Mouse (Mus musculus) frontal cortex, postnatal 14 days (tissue): ENCODE results near the gene Paqr5.

Source experiments
- DNase-seq, 2 experiments: peaks; one replicate each; pipeline ENCODE4 v3.0.0; 2022; ENCODE audit warnings: low spot score in 2 of 2

The Paqr5 gene

DNA sequence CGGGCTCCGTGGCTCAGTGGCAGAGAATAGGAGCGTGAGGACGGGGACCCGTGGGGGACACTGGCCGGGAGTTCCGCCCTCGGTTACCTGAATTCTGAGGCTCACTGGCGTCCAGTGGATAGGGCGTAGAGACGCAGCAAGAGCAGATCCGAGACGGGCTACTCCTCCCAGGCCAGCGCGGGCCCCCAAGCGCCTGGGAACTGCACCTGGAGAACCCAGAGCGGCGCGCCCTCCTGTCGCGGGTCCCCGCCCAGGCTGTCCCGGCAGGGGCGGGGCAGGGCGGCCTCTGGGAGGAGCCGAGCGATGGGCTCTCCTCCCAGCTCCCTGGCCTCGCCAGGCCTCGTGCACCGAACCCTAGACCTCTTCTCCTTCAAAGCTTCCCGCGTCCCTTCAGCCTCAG, at the start of gene Paqr5:
Gene Paqr5, minus strand, starts transcription at position 257 of the 400 bp plus-strand sequence.
- DNase-seq = no peak

DNA sequence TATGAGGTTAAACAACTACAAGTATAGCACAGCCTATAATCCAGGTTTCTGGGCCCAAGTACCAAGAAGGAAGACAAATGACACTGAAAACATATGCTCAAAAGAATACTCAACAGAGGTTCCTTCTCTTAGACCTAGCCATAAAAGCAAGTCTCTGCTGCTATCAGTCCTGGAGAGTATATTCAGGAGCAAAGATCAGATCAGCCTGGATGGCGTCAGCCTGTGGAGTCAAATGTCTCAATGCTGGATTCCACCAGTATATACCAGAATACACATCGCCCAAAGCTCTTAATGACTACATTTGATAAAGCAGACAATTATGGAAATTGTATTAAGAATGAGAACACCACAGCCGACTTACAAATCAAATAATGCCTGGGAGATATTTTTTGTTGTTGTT, 35.6 kb upstream of the Paqr5 start:
- no peak for DNase-seq

DNA sequence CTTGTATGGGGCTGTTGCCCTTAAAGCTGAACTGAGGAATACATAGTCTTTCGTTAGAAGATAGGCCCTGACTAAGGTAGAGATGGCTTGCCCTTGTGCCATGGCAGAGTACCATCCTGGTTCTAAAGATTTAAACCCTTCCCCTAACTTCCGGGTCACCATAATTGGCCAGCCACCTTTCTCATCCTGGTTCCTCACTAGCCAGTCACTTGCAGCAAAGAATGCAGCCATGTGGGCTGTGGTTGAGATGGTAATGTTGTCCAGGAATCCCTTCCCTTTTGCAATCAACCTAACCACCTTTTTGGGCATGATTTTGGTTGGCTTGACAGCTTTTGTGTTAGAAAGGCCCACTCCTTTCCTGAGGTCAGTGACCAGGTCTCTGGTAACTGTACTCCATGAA, 33.8 kb upstream of the Paqr5 start:
- no peak for DNase-seq

DNA sequence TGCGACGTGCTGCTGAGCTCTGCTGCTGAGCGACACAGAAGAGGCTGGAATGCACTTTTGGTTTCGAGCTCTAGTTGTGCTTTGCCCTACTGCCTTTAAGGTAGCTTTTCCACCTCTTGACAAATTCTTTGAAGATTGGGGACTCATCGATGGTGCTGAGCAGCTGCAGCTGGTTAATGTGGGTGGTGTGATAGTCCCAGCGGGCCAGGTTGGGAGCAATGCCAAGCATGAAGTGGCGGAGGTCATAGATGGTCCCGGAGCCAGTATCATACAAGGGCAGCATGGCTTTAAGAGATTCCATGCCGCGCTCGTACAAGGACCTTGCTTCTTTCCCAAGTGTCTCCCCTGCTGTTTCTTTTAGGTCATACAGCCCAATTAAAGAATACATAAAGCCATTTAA, 33.3 kb upstream of the Paqr5 start:
- DNase-seq = no peak

DNA sequence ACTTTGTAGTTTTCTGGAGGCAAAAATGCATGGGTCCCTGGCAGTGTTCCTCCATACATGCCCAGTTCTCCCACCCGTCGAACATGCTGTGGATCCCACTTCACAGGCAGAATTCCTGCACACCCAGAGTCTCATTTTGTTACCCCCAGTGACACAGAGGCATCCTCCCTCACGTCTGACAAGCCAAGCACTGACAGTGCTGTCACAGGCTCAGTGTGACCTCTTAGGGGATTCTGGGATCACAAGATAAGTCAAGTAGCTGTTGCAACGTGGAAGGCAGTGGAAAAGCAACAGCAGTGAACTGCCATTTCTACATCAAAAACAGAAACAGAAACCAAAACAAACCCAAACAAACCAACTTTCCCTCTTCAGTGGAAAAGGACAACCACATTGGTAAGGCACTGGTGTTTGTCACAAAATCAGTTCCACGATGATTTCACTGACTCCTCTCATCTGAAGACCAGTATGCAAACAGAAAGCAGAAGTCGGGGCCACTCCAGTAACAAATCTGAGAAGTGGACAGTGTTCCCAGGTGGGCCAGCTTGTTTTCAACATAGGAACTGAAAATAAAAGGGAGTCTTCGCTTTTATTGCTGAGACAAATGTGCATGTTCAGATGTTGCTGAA, 31.3 kb upstream of the Paqr5 start:
- no peak for DNase-seq

DNA sequence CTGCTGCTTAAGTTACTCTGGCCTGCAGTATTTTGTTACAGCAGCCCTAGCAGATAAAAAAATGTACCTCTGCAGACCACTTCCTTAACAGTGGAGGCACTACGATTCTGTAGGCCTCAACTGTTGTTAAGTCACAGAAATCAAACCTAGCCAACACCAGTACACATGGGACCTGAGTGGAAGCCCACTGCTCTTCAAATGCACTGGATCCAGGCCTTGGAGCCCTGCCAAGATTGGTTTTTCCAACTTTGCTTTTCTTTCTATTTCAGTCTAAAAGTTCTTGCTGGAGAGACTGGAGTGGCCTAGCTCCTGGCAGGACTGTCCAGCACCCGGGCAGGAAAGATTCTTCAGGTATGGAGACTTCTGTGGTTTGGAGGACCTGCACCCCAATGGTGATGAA, 29.6 kb upstream of the Paqr5 start:
- no peak for DNase-seq

DNA sequence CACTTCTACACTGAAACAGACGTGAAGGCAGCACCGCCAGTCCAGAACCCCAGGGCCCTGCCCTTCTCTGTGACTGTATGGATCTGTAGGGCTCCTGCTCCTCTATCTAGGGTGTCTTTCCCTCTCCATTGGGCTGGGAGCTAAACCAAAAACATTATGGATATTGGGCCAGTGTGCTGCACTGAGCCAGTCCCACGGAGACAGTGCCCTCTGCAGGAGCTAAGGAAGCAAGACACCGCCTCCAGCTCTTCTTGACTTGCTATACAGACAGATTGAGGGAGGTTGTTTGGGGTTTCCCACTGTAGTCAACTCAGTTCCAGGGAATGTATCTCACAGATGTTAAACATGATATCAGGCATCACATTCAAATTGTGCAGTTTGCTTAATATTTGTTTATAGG, 24.1 kb upstream of the Paqr5 start:
- peak in 1 of 2 experiments; percentile 35 for DNase-seq

DNA sequence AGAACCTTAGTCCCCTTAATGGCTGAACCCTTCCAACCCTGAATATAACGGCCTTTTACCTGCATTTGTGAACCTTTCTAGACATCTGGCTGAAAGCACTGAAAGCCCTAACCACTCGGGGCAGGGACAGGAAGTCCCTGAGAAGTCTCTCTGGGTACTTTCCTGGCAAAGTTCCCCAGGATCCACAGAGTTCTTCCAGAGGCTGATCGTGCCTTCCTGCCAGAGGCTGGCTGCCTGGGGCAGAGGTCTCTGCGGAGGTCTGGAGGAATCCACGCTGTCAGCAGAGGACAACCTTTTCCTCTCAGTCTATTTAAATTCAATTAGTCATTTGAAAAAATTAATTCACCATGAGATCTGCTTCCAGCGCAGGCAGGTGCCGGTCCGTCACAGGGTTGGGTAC, 22.5 kb upstream of the Paqr5 start:
- DNase-seq = no peak

DNA sequence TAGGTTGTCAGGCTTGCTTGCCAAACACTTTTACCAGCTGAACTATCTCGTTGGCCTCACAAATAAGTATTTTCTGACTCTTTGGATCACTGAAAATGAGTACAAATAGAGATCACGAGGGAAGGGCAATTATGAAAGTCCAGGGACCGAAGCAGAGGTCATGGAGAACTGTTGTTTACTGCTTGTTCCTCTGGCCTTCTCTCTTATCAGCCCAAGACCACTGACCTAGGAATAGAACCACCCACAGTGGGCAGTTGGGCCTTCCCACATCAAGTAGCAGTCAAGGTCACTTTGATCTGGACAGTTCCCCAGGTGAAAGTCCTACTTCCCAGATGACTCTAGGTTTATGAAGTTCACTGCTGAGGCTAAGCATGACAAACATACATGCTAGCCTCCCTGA, 15.5 kb upstream of the Paqr5 start:
- no peak for DNase-seq

DNA sequence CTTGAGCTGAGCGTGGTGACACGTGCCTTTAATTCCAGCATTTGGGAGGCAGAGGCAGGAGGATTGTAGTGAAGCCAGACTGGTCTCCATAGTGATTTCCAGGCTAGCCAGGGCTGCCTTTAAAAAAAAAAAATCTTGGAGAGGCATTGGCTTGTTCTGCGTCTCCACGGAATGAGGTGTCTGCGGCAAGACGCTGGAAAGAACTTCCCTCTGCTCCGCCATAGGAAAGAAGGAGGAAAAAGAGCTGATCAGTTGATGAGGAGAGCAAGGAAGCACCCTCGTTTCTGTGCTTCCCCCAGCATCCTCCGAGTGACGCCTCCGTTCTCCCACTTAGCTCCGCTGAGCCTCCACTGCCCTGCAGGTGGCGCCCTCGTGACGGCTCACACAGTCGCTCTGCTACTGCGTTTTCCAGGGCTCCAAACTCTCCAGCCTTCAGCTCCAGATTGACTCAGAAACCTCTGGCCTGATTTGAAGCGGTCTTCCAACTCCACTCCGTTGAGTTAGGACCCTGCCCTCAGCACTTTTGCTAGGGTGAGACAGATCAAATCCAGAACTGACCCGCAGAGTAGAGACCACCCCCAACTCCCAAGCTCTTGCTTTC, 13.5 kb upstream of the Paqr5 start:
- peak; percentile 64 to 85 for DNase-seq

DNA sequence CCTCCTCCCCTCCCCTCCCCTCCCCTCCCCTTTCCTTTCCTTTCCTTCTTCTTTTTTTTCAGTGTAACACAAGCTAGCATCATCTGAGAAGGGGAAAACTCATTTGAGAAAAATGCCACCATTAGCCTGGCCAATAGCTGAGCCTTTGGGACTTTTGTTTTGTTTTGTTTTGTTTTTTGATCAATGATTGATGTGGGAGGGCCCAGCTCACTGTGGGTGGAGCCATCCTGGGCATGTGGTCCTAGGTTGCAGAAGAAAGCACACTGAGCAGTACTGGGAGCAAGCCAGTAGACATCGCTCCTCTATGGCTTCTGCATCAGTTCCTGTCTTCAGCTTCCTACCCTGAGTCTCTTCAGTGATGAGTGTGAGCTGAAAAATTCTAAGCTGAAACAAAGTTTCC, 9.2 kb upstream of the Paqr5 start:
- DNase-seq = no peak

DNA sequence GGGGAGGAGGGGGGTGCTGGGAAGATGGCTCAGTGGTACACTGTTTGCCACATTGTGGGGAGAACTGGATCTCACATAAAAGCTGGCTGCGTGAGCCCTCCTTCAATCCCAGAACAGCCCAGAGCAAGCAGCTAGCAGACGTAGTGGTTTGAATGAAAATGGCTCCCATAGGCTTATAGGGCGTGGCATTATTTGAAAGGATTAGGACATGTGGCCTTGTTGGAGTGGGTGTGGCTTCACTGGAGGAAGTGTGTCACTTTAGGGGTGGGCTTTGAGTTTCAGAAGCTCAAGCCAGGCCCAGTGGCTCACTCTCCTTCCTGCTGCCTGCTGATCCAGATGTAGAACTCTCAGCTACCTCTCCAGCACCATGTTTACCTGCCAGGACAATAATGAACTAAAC, 5.5 kb upstream of the Paqr5 start:
- DNase-seq = no peak

DNA sequence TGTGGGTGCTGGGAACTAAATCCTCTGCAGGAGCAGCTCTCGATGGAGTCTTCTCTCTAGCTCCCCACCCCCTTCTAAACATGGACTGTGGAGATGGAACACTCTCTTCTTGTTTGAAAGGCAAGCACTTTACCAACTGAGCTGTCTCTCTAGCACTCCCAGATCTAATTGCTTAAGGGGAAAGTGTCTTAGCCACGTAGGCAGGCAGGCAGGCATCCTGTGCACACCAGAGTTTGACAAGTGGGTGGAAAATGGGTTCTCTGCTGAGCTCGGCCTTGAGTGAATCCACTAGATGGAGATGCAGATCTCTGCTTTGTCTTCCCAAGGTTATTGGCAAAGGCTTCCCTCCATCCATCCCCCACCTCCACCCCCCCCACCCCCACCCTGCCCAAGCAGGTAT, 1.4 kb upstream of the Paqr5 start:
- no peak for DNase-seq

DNA sequence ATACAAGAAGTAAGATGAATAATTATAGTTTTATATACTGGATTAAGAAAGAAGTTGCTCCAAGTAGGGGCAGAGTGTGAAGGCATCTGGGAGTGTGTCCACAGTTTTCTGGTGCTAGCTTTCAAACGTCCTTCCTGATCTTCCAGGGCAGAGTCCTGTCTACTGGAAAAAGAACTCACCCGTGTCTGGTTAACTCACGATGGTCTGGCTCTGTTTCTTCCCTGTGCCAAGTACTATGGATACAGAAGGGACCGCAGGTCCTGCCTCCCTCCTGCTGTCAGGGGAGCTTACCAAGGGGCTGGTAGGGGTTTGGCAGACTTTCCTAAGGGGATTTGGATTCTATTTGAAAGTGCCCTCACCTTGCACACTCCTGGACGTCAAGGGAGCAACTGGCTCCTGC, 1.6 kb downstream of the Paqr5 start:
- DNase-seq = no peak

DNA sequence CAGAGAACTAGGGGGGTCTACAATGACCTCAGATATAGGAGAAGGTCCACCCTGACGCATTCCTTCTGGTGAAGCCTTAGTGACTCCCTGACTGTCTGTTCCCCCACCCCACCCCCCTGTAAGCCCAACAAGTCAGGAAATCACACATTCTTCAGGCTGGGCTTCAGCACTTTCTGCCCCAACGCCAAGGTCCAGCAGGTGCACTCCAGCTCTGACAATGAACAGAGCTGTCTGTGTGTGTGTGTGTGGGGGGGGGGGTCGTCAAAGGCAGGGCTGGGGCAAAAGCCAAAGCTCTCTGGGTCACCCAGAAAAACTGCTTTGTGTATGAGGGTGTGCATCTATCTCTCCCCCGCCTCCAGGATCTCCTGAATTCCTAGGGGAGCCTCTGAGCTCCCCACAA, 2.8 kb downstream of the Paqr5 start:
- DNase-seq = no peak

DNA sequence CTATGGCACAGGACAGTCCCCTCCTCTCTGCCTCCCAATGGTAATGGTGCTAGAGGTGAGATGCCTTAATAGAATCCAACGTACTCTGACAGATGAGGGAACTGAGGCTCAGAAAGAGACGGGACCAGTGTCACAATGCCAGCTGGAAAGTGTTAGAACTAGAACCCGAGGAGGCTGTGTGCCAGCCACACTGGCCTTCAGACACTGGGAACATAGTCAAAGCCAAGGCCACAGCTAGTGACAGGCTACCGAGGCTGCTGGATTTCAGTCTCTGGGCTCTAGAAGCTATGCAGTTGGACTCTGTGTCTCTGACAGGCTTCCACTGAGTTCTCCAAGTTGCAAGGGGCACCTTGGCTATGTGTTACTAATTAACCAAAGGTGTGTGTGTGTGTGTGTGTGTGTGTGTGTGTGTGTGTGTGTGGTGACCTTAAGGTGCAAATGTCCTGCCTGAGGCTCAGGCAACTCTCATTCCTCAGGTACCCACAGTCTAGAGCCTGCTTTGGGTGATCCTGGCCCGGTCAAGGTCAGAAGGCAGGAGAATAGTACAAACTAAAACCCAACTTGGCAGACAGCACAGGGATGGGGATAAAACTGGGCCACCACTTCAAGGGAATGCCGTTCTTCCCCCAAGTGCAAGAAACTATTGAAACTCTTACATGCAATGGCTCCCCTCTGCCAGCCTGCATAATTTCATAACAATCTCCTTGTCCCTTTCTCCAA, 3.5 kb downstream of the Paqr5 start:
- DNase-seq = no peak

DNA sequence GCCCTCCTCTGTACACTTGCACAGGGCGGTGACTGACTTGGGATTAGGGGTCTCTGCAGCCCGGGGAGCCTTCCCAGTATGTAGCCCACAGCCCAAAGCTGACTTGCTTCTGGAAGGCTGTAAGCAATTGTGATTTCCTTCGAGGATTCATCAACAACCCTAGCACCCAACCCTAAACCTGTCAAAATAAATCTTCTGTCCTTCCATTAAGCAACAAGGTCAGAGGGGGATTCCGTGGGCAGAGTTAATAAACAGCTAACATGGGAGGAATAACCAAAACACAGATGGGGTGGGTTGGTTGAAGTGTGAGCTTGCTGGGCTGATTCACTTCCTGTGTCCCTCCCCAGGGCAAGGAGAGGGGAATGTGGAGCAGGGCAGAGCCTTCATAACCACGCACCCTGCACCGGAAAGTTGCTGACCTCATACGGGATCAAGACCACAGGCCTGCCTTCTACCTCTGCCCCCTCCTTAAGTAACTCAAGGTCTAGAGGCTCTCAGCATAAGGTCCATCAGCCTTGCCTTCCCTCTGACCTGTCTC, 5.0 kb downstream of the Paqr5 start:
- no peak for DNase-seq

DNA sequence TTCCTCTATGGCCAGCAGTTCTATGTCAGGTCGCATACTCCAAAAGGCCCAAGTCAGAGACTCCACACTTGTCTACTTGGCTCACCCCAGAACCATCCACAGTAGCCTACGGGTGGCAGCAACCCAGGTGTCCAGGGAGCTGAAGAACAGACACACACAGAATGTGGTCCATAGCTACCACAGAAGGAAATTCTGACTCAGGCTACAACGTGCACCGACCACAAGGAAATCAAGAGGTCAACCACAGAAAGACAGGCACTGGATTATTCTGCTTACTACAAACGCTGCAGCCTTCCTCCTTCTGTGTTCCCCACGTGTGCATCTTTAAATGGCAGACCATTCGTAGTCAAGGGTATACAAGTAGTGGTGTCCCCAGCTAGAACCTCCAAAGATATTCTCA, 6.4 kb downstream of the Paqr5 start:
- no peak for DNase-seq

DNA sequence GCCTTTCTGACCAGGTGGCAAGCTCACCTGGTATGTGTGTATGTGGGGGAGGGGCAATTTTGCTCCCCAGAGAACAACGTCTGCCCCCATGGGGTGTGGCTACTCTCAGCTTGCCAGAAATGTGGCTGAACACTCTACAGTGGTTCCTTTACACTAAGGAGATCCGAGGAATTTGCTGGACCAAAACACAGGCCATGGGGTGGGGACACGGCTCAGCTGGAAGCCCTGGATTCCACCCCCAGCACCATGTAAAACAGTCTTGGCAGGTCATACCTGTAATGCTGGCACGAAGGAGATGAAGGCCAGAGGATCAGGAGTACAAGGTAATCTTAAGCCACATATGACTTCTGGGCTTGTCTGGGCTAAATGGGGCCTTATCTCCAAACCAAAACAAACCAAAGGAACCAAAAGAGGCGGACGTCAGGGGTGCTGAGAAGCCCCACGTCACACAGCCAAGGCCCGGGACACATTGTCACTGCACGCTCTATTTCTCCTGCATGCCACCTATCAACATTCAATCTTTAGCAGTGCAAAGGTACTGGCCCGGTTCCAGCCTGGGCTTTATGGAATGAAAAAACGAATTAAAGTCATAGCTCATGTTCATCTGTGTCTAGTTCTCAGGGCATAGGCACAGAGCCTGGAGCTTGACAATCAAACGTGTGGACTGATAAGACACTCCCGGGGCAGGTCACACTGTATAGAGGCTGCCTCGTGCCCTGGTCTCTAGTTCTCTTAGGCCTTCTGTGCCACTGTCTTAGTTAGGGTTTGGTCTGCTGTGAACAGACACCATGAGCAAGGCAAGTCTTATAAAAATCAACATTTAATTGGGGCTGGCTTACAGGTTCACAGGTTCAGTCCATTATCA, 8.2 kb downstream of the Paqr5 start:
- DNase-seq = no peak

DNA sequence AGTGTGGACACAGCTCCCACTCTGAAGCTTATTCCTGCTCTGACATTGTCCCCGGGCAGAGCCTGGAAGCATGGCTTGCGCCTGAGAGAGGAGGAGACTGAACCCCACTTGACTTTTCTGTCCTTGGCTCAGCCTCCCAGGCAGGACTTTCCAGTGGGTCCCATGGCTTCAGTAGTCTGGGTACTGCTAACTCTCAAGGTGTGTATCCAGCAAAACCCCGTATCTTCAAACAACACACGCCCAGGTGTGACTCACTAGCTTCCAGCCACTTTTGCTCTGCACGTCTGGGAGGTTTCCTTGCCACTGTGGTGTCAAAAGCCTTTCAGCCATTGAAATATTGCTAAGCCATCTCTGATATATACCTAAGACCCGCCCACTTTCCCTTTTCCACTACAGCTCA, 9.3 kb downstream of the Paqr5 start:
- no peak for DNase-seq

DNA sequence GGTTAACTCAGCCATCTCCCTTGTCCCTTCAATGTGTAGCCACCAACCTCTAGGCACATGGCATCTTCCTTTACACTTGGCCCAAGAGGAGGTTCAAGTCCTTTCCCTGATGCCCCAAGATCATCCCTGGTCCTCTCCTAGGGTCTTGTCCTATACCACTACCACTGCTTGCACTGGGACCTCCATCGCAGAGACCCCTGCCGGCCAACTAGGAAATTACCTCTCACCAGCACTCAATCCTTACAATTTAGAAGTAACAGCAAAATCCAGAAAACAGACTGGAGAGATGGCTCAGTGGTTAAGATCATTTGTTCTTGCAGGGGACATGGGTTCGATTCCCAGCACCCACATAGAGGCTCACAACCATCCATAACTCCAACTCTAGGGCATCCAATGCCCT, 11.2 kb downstream of the Paqr5 start:
- no peak for DNase-seq
